Mouse (Mus musculus) lung, postnatal 0 days (tissue): Measurements from ENCODE around the gene Mapk13. TPM values are rescaled to one million over a fixed set of nuclear protein-coding genes. Genes with fewer than 3 reads are reported as not detected.
"Not testable (repeated sequence)": the region's sequence is repeated elsewhere in the genome, so short reads cannot be mapped to it uniquely, and the experiment has no call there.

Experiments used
- ATAC-seq: fragments of 200-750 bp; cut with Nextera tagmentation; 2 replicates; pipeline ENCODE4 v1.8.0; 2017; ENCODE audit warnings: moderate library complexity
- DNase-seq: peaks from one replicate; pipeline ENCODE4 v3.0.0-alpha.2; 2016; ENCODE audit warnings: low spot score
- H3K27ac ChIP-seq: fragments of 300-500 bp; sonication (generic); 2 replicates; pipeline ENCODE4 v1.5.1; 2014; ENCODE audit warnings: antibody characterized with exemption, mild to moderate bottlenecking, low read length, mixed read lengths
- H3K27me3 ChIP-seq: fragments of 300-500 bp; sonication (generic); replicated peaks from 2 replicates; pipeline ENCODE4 v1.6.1; 2014; ENCODE audit warnings: low read length, mixed read lengths; ENCODE audit not compliant: insufficient read depth
- H3K36me3 ChIP-seq: fragments of 300-500 bp; sonication (generic); 2 replicates; pipeline ENCODE4 v1.6.1; 2014; ENCODE audit warnings: low read length, mixed read lengths; ENCODE audit not compliant: insufficient read depth
- H3K4me1 ChIP-seq: fragments of 300-500 bp; sonication (generic); 2 replicates; pipeline ENCODE4 v1.6.1; 2014; ENCODE audit warnings: antibody characterized with exemption, low read depth, low read length, mixed read lengths; ENCODE audit not compliant: insufficient read depth
- H3K4me2 ChIP-seq: fragments of 300-500 bp; sonication (generic); replicated peaks from 2 replicates; pipeline ENCODE4 v1.6.1; 2014; ENCODE audit warnings: low read depth, mild to moderate bottlenecking, low read length, moderate library complexity, mixed read lengths
- H3K4me3 ChIP-seq: fragments of 300-500 bp; sonication (generic); 2 replicates; pipeline ENCODE4 v1.5.1; 2014; ENCODE audit warnings: low read depth, low read length
- H3K9ac ChIP-seq: fragments of 300-500 bp; sonication (generic); replicated peaks from 2 replicates; pipeline ENCODE4 v1.6.1; 2014; ENCODE audit warnings: low read depth, mild to moderate bottlenecking
- H3K9me3 ChIP-seq: fragments of 300-500 bp; sonication (generic); 2 replicates; pipeline ENCODE4 v1.6.1; 2016; ENCODE audit warnings: low read length, mixed read lengths
- CTCF ChIP-seq: IDR thresholded peaks from 2 replicates; pipeline ENCODE4 v1.5.1; 2016; ENCODE audit warnings: antibody characterized with exemption, mild to moderate bottlenecking
- EP300 ChIP-seq: IDR thresholded peaks from 2 replicates; pipeline ENCODE4 v1.6.1; 2016; ENCODE audit warnings: antibody characterized with exemption, mild to moderate bottlenecking, control low read depth
- WGBS: fragments of 180-500 bp; shearing (Covaris S2); extraction: QIAGEN DNeasy Blood & Tissue Kit; methylation state at CpG from one replicate; pipeline ENCODE4 v1.1.7; 2014; 5-methylcytosine and 5-hydroxymethylcytosine counted together
- polyA plus RNA-seq: library from polyadenylated mRNA; unstranded; fragments of >200 nt; fragmentation: Nextera tagmentation; extraction: Ambion mirVana; gene quantifications from 2 replicates; pipeline ENCODE4 v1.2.1, GENCODE M21; 2015

Mapk13 gene
- polyA plus RNA-seq, 1 experiment from 2014 or later: 46.7 TPM

- Histone ChIP-seq H3K27ac (0 out of 2 replicates have a peak overlapping the region, but pooled peaks have one; percentile 10), H3K9me3 (no peaks in the 10 kb centered on the region), H3K4me2 (peak overlapping the region; percentile 66), H3K4me1 (peaks cover 13% of the 10 kb centered on the region; the same call in 1 of the 2 replicates), H3K27me3 (peaks cover 6% of the 10 kb centered on the region; the same call in 1 of the 2 replicates), H3K36me3 (no peaks in the 10 kb centered on the region), H3K9ac (peak overlapping the region; percentile 55), H3K4me3 (peak overlapping the region; percentile 53)
- TF ChIP-seq CTCF (no peak), EP300 (no peak)
- ATAC-seq (peak; percentile 55), DNase-seq (peak; percentile 53)
- 1% methylated on average over 24 of the region's 24 CpGs for WGBS
These were observed 851 bp downstream of the Mapk13 start for GRCm38 (mm10) chr17:28769875-28770421.

GRCm38 (mm10) chr17:28771289-28771688 is 2.2 kb downstream of the Mapk13 start:
- Histone ChIP-seq H3K4me1 (peaks cover 13% of the 10 kb centered on the region; the same call in 1 of the 2 replicates), H3K4me2 (no peak overlapping the region), H3K27me3 (peaks cover 6% of the 10 kb centered on the region; the same call in 1 of the 2 replicates), H3K9me3 (no peaks in the 10 kb centered on the region), H3K9ac (no peak overlapping the region), H3K36me3 (no peaks in the 10 kb centered on the region), H3K27ac (no peak overlapping the region), H3K4me3 (no peak overlapping the region)
- 85% methylated on average over 5 of the region's 5 CpGs for WGBS
- DNase-seq (no peak), ATAC-seq (no peak)
- no peak for TF ChIP-seq EP300
- TF ChIP-seq CTCF: no peak

GRCm38 (mm10) chr17:28774303-28774702 is 5.2 kb downstream of the Mapk13 start:
- not testable (repeated sequence) for H3K4me3 ChIP-seq, H3K9ac ChIP-seq, H3K9me3 ChIP-seq, H3K27me3 ChIP-seq, H3K27ac ChIP-seq, H3K36me3 ChIP-seq, ATAC-seq, DNase-seq, H3K4me2 ChIP-seq
- peak; percentile 22; the same call in 1 of the 2 replicates for TF ChIP-seq CTCF
- peaks cover 13% of the 10 kb centered on the region; the same call in 1 of the 2 replicates for H3K4me1 ChIP-seq
- WGBS: 94% methylated on average over 9 of the region's 9 CpGs

GRCm38 (mm10) chr17:28775161-28775560 is 6.1 kb downstream of the Mapk13 start:
- Histone ChIP-seq H3K4me2 (no peak overlapping the region), H3K27me3 (no peaks in the 10 kb centered on the region), H3K4me1 (peaks cover 5% of the 10 kb centered on the region; the same call in 1 of the 2 replicates), H3K36me3 (no peaks in the 10 kb centered on the region), H3K9me3 (no peaks in the 10 kb centered on the region), H3K9ac (no peak overlapping the region), H3K27ac (no peak overlapping the region), H3K4me3 (no peak overlapping the region)
- ATAC-seq (no peak), DNase-seq (no peak)
- TF ChIP-seq EP300 (no peak), CTCF (no peak)
- WGBS: 73% methylated on average over 4 of the region's 4 CpGs

GRCm38 (mm10) chr17:28776817-28777216 is 7.7 kb downstream of the Mapk13 start:
- no peak for DNase-seq
- Histone ChIP-seq H3K4me2 (no peak overlapping the region), H3K9me3 (no peaks in the 10 kb centered on the region), H3K36me3 (no peaks in the 10 kb centered on the region), H3K27me3 (no peaks in the 10 kb centered on the region), H3K4me1 (no peaks in the 10 kb centered on the region), H3K9ac (no peak overlapping the region), H3K27ac (no peak overlapping the region), H3K4me3 (no peak overlapping the region)
- 91% methylated on average over 3 of the region's 3 CpGs for WGBS
- no peak for TF ChIP-seq EP300
- TF ChIP-seq CTCF: peak; percentile 27; the same call in 1 of the 2 replicates
- ATAC-seq: no peak

- no peaks in the 10 kb centered on the region for H3K9me3 ChIP-seq
- no peak overlapping the region for H3K4me3 ChIP-seq
- no peak overlapping the region for H3K27ac ChIP-seq
- DNase-seq (no peak), ATAC-seq (no peak)
- 81% methylated on average over 16 of the region's 16 CpGs for WGBS
- no peaks in the 10 kb centered on the region for H3K4me1 ChIP-seq
- H3K4me2 ChIP-seq: no peak overlapping the region
- no peaks in the 10 kb centered on the region for H3K36me3 ChIP-seq
- H3K9ac ChIP-seq: no peak overlapping the region
- TF ChIP-seq EP300 (no peak), CTCF (no peak)
- no peaks in the 10 kb centered on the region for H3K27me3 ChIP-seq
These were observed 8.3 kb downstream of the Mapk13 start for GRCm38 (mm10) chr17:28777231-28778005.
